Mouse (Mus musculus) liver, embryonic 13.5 days (tissue): ENCODE results near the gene Tnfrsf13b. TPM values are rescaled to one million over a fixed set of nuclear protein-coding genes. Genes with fewer than 3 reads are reported as not detected.
"Not testable (repeated sequence)": the region's sequence is repeated elsewhere in the genome, so short reads cannot be mapped to it uniquely, and the experiment has no call there.

Source experiments
- ATAC-seq: fragments of 200-750 bp; cut with Nextera tagmentation; 2 replicates; pipeline ENCODE4 v1.8.0; 2017; ENCODE audit warnings: low read depth, mild to moderate bottlenecking, moderate number of reproducible peaks, moderate library complexity
- DNase-seq: peaks from one replicate; pipeline ENCODE4 v3.0.0; 2022
- H3K27ac ChIP-seq: fragments of 300-500 bp; sonication (generic); 2 replicates; pipeline ENCODE4 v1.5.1; 2015; ENCODE audit warnings: moderate library complexity, mild to moderate bottlenecking, inconsistent platforms
- H3K27me3 ChIP-seq: fragments of 300-500 bp; sonication (generic); 2 replicates; pipeline ENCODE4 v1.6.1; 2015; ENCODE audit warnings: mild to moderate bottlenecking, inconsistent platforms
- H3K36me3 ChIP-seq: fragments of 300-500 bp; sonication (generic); 2 replicates; pipeline ENCODE4 v1.6.1; 2015; ENCODE audit warnings: mild to moderate bottlenecking, inconsistent platforms
- H3K4me1 ChIP-seq: fragments of 300-500 bp; sonication (generic); replicated peaks from 2 replicates; pipeline ENCODE4 v1.6.1; 2015; ENCODE audit warnings: inconsistent platforms
- H3K4me2 ChIP-seq: fragments of 300-500 bp; sonication (generic); 2 replicates; pipeline ENCODE4 v1.6.1; 2015; ENCODE audit warnings: inconsistent platforms, mild to moderate bottlenecking, moderate library complexity
- H3K4me3 ChIP-seq: fragments of 300-500 bp; sonication (generic); replicated peaks from 2 replicates; pipeline ENCODE4 v1.5.1; 2015; ENCODE audit warnings: mild to moderate bottlenecking, inconsistent platforms
- H3K9ac ChIP-seq: fragments of 300-500 bp; sonication (generic); 2 replicates; pipeline ENCODE4 v1.6.1; 2015; ENCODE audit warnings: mild to moderate bottlenecking, inconsistent platforms
- H3K9me3 ChIP-seq: fragments of 300-500 bp; sonication (generic); replicated peaks from 2 replicates; pipeline ENCODE4 v1.6.1; 2016; ENCODE audit warnings: inconsistent platforms
- WGBS: fragments of 180-500 bp; shearing (Covaris S2); methylation state at CpG from one replicate; pipeline ENCODE4 v1.1.7; 2015; ENCODE audit not compliant: insufficient replicate concordance; 5-methylcytosine and 5-hydroxymethylcytosine counted together
- polyA plus RNA-seq: library from polyadenylated mRNA; unstranded; fragments of >200 nt; fragmentation: Nextera tagmentation; extraction: Ambion mirVana; gene quantifications from 2 replicates; pipeline ENCODE4 v1.2.1, GENCODE M21; 2015

Gene Tnfrsf13b
- polyA plus RNA-seq, 1 experiment from 2014 or later: 3.3 TPM

GRCm38 (mm10) chr11:61174291-61174820 is 47.8 kb downstream of the Tnfrsf13b start:
- Histone ChIP-seq H3K27me3 (no peaks in the 10 kb centered on the region), H3K9me3 (no peaks in the 10 kb centered on the region), H3K4me2 (peak overlapping the region; percentile 84), H3K4me1 (peaks cover 30% of the 10 kb centered on the region), H3K36me3 (no peaks in the 10 kb centered on the region; the same call in 1 of the 2 replicates), H3K9ac (peak overlapping the region; percentile 82), H3K4me3 (peak overlapping the region; percentile 67), H3K27ac (peak overlapping the region; percentile 77)
- WGBS: under 1% methylated on average over 28 of the region's 28 CpGs
- ATAC-seq: 0 out of 2 replicates have a peak, but pooled peaks have one; percentile 0
- DNase-seq: no peak

DNA sequence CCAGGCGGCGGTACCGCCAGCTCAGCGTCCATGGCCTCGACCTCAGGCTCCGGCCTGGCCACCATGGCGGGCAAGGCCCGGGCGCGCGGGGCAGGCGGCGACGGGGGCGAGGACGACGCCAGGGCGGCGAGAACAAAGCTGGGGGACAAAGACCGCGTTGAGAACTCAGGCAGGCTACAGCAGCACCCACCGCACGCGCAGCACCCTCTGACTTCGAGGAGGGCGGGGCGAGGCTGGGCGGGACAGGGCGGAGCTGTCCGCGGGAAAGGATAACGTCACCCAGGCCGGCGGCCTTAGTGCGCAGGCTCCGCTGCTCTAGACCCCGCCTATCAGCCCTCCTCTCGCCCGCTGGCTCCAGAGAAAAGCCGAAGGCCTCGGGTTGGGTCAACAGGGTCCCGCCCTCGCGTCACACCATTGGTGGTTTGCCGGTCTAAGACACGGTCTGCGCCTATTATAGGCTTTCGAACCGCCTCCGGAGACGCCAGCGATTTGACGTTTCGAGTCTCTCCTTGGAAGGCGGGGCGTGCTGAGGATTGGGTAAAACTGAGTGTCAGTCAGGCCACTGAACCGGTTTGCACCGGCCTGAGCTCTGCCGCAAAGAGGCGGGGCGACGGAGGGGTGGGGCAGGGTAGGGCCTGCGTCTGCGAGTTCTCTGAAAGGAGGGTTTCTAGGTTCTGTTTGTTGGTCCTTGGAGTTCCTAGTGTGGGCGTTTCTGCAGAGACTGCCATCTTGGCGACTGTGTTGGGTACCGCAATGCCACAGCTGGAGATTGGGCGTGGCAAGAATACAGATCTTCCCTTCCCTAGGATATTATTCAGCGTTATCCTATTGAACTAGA is 48.5 kb downstream of the Tnfrsf13b start, which contains the start of gene Usp22:
TSS of gene Usp22 (minus strand) at position 235 of the 838 bp plus-strand sequence.
- Histone ChIP-seq H3K4me3 (peak within 1 kb of the TSS; percentile 67), H3K9me3 (no peaks in the 10 kb centered on the region), H3K27ac (peak within 1 kb of the TSS; percentile 77), H3K36me3 (no peaks in the 10 kb centered on the region; the same call in 1 of the 2 replicates), H3K9ac (peak within 1 kb of the TSS; percentile 82), H3K4me1 (peaks cover 30% of the 10 kb centered on the region), H3K4me2 (peak within 1 kb of the TSS; percentile 84), H3K27me3 (no peaks in the 10 kb centered on the region)
- DNase-seq: peak; percentile 100
- WGBS: under 1% methylated on average over 69 of the region's 69 CpGs
- ATAC-seq: peak; percentile 97

DNA sequence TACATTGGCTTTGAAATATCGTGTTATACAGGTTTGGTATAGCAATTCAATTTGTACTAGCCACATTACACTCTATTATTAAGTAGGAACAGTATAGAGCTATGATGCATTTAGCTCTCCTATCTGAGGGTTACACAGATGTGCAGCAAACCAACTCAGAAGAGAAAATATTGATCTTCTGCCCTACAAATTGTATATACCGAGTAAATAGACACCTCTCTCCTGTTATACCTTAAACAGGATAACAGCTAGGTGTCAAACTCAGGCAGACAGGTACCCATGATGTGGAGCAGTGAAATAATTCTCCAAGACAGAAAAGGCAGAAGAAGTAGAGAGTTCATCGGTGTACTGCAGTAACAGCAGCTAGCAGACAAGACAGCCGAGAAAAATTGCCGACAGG is 49.2 kb downstream of the Tnfrsf13b start:
- Histone ChIP-seq H3K4me3 (peak overlapping the region; percentile 67), H3K4me1 (peaks cover 26% of the 10 kb centered on the region), H3K27me3 (no peaks in the 10 kb centered on the region), H3K36me3 (no peaks in the 10 kb centered on the region; the same call in 1 of the 2 replicates), H3K27ac (peak overlapping the region; percentile 5; the same call in 1 of the 2 replicates), H3K9me3 (no peaks in the 10 kb centered on the region), H3K4me2 (peak overlapping the region; percentile 84), H3K9ac (no peak overlapping the region)
- DNase-seq: no peak
- WGBS: 68% methylated on average over 5 of the region's 5 CpGs
- no peak for ATAC-seq

GRCm38 (mm10) chr11:61176321-61176720 is 49.8 kb downstream of the Tnfrsf13b start:
- no peak for ATAC-seq
- no peak for DNase-seq
- Histone ChIP-seq H3K27ac (0 out of 2 replicates have a peak overlapping the region, but pooled peaks have one; percentile 5), H3K4me2 (peak overlapping the region; percentile 84), H3K36me3 (no peaks in the 10 kb centered on the region; the same call in 1 of the 2 replicates), H3K9me3 (no peaks in the 10 kb centered on the region), H3K9ac (no peak overlapping the region), H3K4me3 (no peak overlapping the region), H3K27me3 (no peaks in the 10 kb centered on the region), H3K4me1 (peaks cover 26% of the 10 kb centered on the region)
- WGBS: 29% methylated on average over 1 of the region's 1 CpGs

DNA sequence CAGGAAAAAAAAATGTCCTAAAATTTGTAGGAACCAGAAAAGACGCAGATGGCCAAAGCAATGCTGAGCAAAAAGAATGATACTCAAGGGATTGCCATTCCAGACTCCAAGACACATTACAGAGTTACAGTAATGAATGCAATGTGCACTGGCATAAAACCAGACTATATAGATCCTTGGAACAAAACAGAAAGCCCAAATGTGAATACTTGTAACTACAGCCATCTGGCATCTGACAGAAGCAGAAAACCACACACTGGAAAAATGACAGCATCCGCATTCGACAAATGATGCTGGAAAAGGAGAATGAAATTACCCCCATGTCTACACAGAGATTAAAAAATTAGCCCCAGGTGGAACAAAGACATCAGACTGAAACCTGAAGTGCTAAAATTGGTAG is 53.8 kb downstream of the Tnfrsf13b start:
- Histone ChIP-seq H3K27ac (no peak overlapping the region), H3K4me1 (peaks cover 7% of the 10 kb centered on the region), H3K9ac (no peak overlapping the region), H3K27me3 (no peaks in the 10 kb centered on the region), H3K36me3 (no peaks in the 10 kb centered on the region), H3K9me3 (no peaks in the 10 kb centered on the region), H3K4me3 (no peak overlapping the region), H3K4me2 (no peak overlapping the region)
- DNase-seq (no peak), ATAC-seq (no peak)
- WGBS: 69% methylated on average over 3 of the region's 3 CpGs

DNA sequence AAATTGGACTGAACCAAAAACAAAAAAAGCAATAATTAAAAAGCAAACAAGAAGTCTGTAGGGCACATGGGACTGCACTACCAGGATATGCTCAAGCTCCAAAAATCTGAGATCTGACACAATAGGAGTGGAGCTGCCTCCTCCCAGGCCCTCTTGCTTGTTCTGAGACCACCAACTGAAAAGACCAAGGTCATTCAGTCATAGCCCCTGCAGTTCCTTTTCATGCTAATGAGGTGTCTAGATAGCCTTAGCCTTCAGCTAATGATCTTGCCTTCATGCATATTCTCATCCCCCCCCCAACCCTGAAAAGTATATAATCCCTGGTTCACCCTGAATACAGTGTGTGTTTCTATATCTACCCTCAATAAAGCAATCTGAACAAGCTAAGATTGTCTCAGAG is 55.1 kb downstream of the Tnfrsf13b start:
- no peak for DNase-seq
- H3K9ac ChIP-seq: no peak overlapping the region
- no peak overlapping the region for H3K4me2 ChIP-seq
- ATAC-seq: no peak
- no peaks in the 10 kb centered on the region for H3K4me1 ChIP-seq
- no peaks in the 10 kb centered on the region for H3K9me3 ChIP-seq
- no peaks in the 10 kb centered on the region for H3K36me3 ChIP-seq
- H3K27ac ChIP-seq: no peak overlapping the region
- H3K27me3 ChIP-seq: no peaks in the 10 kb centered on the region
- no peak overlapping the region for H3K4me3 ChIP-seq

DNA sequence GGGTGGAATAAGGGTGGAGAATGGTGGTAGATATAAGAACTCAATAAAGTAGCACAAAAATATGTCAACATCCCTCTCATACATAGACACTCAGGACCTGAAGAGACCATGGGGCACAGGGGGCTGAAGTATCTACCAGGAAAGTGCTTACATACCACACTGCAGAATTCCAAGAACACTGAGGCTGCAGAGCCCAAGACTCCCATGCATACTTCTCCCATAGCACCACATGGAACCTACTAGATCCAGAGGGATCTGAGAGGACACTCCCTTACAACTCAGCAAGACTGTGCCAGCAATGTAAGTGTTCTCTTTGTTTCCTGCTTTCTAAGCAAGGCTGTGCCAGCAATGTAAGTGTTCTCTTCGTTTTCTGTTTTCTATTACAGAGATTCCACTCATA is 57.3 kb downstream of the Tnfrsf13b start:
- Histone ChIP-seq H3K27me3 (no peaks in the 10 kb centered on the region), H3K4me2 (no peak overlapping the region), H3K27ac (no peak overlapping the region), H3K36me3 (no peaks in the 10 kb centered on the region), H3K4me1 (no peaks in the 10 kb centered on the region), H3K9ac (no peak overlapping the region), H3K9me3 (no peaks in the 10 kb centered on the region), H3K4me3 (no peak overlapping the region)
- 42% methylated on average over 1 of the region's 1 CpGs for WGBS
- DNase-seq (no peak), ATAC-seq (no peak)

DNA sequence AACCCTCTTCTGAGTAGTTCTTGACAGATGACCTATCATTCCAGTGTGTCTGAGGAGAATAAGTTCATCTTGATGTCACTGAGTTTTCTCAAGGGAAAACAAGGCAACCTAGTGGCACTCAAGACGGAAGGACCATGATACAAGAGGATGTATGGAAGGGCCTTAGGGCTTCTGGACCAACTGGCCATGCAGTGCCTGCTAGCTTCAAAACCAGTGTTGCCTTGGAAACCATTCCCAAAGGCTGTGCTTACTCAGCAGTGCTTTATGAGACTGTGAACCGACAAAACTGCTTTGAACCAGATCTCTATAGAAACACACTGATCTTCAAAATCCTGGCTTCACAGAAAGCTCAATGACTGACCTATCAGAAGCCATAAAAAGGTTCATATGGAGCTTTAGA is 64.2 kb downstream of the Tnfrsf13b start:
- WGBS: 63% methylated on average over 2 of the region's 2 CpGs
- ATAC-seq: no peak

GRCm38 (mm10) chr11:61192123-61192522 is 65.6 kb downstream of the Tnfrsf13b start:
- H3K9ac ChIP-seq, H3K36me3 ChIP-seq, H3K4me1 ChIP-seq, H3K9me3 ChIP-seq, DNase-seq, H3K4me2 ChIP-seq, ATAC-seq, H3K4me3 ChIP-seq, H3K27ac ChIP-seq: not testable (repeated sequence)
- H3K27me3 ChIP-seq: peaks cover 14% of the 10 kb centered on the region
- 91% methylated on average over 8 of the region's 10 CpGs for WGBS

More for the DNA sequence above, 64.2 kb downstream of the Tnfrsf13b start:
- no peaks in the 10 kb centered on the region for H3K9me3 ChIP-seq
- no peaks in the 10 kb centered on the region for H3K4me1 ChIP-seq
- H3K9ac ChIP-seq: no peak overlapping the region
- H3K4me2 ChIP-seq: no peak overlapping the region
- peaks cover 14% of the 10 kb centered on the region for H3K27me3 ChIP-seq
- H3K27ac ChIP-seq: no peak overlapping the region
- no peak overlapping the region for H3K4me3 ChIP-seq
- H3K36me3 ChIP-seq: no peaks in the 10 kb centered on the region
- DNase-seq: no peak

DNA sequence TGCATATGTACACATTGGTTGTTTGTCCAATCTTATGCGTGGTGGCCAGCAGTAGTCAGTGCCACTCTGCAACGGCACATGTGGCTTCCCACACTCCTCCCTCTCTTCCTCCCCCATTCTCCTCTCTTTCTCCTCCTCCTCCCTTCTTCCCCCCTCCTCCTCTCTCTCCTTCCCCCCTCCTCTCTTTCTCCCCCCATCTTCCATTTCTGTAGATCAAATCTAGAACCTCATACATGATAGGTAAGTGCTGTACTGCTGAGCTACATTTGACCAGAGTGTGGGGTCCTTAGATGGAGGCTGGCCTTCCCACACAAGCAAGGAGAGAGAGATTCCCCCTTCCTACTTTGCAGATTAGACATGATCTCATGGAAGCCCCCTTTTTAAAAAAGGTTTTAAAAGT is 66.2 kb downstream of the Tnfrsf13b start:
- 65% methylated on average over 2 of the region's 2 CpGs for WGBS
- H3K36me3 ChIP-seq: no peaks in the 10 kb centered on the region
- H3K9ac ChIP-seq: no peak overlapping the region
- DNase-seq: no peak
- no peaks in the 10 kb centered on the region for H3K4me1 ChIP-seq
- no peak overlapping the region for H3K27ac ChIP-seq
- H3K9me3 ChIP-seq: no peaks in the 10 kb centered on the region
- no peak overlapping the region for H3K4me3 ChIP-seq
- peaks cover 14% of the 10 kb centered on the region for H3K27me3 ChIP-seq
- H3K4me2 ChIP-seq: no peak overlapping the region
- ATAC-seq: no peak

DNA sequence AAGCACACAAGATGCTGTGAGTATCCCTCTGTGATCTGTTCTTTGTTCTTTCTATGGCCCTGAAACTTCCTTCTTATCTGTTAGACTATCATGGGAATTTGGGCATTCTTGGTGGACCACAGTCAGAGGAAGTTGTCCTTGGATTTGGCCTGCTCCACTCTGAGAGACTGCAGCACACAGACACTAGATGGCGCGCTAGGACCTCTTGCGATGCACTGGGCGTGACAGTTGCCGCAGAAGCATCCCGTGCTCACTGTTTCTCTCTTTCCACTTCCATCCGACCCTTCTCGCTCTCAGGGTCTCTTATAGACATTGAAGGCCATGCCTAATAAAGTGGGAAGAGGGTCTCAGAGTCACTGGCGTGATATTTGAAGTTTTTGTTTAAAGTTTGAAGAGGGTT is 66.8 kb downstream of the Tnfrsf13b start:
- H3K36me3 ChIP-seq: no peaks in the 10 kb centered on the region
- H3K9me3 ChIP-seq: no peaks in the 10 kb centered on the region
- no peak overlapping the region for H3K4me3 ChIP-seq
- no peak overlapping the region for H3K4me2 ChIP-seq
- H3K27me3 ChIP-seq: peaks cover 14% of the 10 kb centered on the region
- no peak overlapping the region for H3K9ac ChIP-seq
- H3K27ac ChIP-seq: no peak overlapping the region
- WGBS: 2% methylated on average over 9 of the region's 9 CpGs
- no peaks in the 10 kb centered on the region for H3K4me1 ChIP-seq
- ATAC-seq (no peak), DNase-seq (peak; percentile 42)
